Mouse (Mus musculus): Measurements from ENCODE around the gene Ghr. TPM values are rescaled to one million over a fixed set of nuclear protein-coding genes. Genes with fewer than 3 reads are reported as not detected.

Ghr gene
- total RNA-seq, 2 experiments from 2014 or later = 10.7 to 11.4 TPM

- TF ChIP-seq CTCF (conservative IDR thresholded peaks at IDR 0.05) = no peak
- DNase-seq (ENCODE audit: low spot score in 2 of 2) = no peak
- H3K27ac ChIP-seq = no peak overlapping the region
- H3K4me3 ChIP-seq = no peak overlapping the region
Observed at GRCm38 (mm10) chr15:3429417-3429816, 153.9 kb downstream of the Ghr start.

- TF ChIP-seq CTCF (conservative IDR thresholded peaks at IDR 0.05) = no peak
- no peak for DNase-seq (ENCODE audit: low spot score in 2 of 2)
- H3K4me3 ChIP-seq = no peak overlapping the region
- no peak overlapping the region for H3K27ac ChIP-seq
Observed at GRCm38 (mm10) chr15:3429001-3429400, 154.3 kb downstream of the Ghr start.

GRCm38 (mm10) chr15:3426401-3426800 is 156.9 kb downstream of the Ghr start:
- TF ChIP-seq CTCF (conservative IDR thresholded peaks at IDR 0.05) = no peak
- no peak overlapping the region for H3K4me3 ChIP-seq
- no peak overlapping the region for H3K27ac ChIP-seq
- no peak for DNase-seq (ENCODE audit: low spot score in 2 of 2)

GRCm38 (mm10) chr15:3423177-3423576 is 160.1 kb downstream of the Ghr start:
- TF ChIP-seq CTCF (conservative IDR thresholded peaks at IDR 0.05) = no peak
- no peak overlapping the region for H3K4me3 ChIP-seq
- DNase-seq (ENCODE audit: low spot score in 2 of 2) = no peak

GRCm38 (mm10) chr15:3417699-3418098 is 165.6 kb downstream of the Ghr start:
- Histone ChIP-seq H3K4me3 (no peak overlapping the region), H3K27ac (no peak overlapping the region)
- TF ChIP-seq CTCF (conservative IDR thresholded peaks at IDR 0.05) = no peak
- no peak for DNase-seq (ENCODE audit: low spot score in 2 of 2)

More at GRCm38 (mm10) chr15:3423177-3423576, 160.1 kb downstream of the Ghr start:
- no peak overlapping the region for H3K27ac ChIP-seq

GRCm38 (mm10) chr15:3413103-3413502 is 170.2 kb downstream of the Ghr start:
- Histone ChIP-seq H3K27ac (no peak overlapping the region), H3K4me3 (no peak overlapping the region)
- DNase-seq (ENCODE audit: low spot score in 2 of 2) = no peak
- no peak for TF ChIP-seq CTCF (conservative IDR thresholded peaks at IDR 0.05)

- H3K27ac ChIP-seq = no peak overlapping the region
Observed at GRCm38 (mm10) chr15:3408478-3408877, 174.8 kb downstream of the Ghr start.

GRCm38 (mm10) chr15:3399196-3399595 is 184.1 kb downstream of the Ghr start:
- TF ChIP-seq CTCF (conservative IDR thresholded peaks at IDR 0.05) = no peak
- DNase-seq (ENCODE audit: low spot score in 2 of 2) = no peak
- no peak overlapping the region for H3K4me3 ChIP-seq
- H3K27ac ChIP-seq = no peak overlapping the region

More at GRCm38 (mm10) chr15:3408478-3408877, 174.8 kb downstream of the Ghr start:
- H3K4me3 ChIP-seq = no peak overlapping the region
- no peak for DNase-seq (ENCODE audit: low spot score in 2 of 2)
- no peak for TF ChIP-seq CTCF (conservative IDR thresholded peaks at IDR 0.05)

- Histone ChIP-seq H3K4me3 (no peak overlapping the region), H3K27ac (no peak overlapping the region)
- TF ChIP-seq CTCF (conservative IDR thresholded peaks at IDR 0.05) = no peak
- no peak for DNase-seq (ENCODE audit: low spot score in 2 of 2)
Observed at GRCm38 (mm10) chr15:3397369-3398100, 185.8 kb downstream of the Ghr start.

GRCm38 (mm10) chr15:3396149-3396548 is 187.1 kb downstream of the Ghr start:
- H3K27ac ChIP-seq = no peak overlapping the region
- H3K4me3 ChIP-seq = no peak overlapping the region
- no peak for TF ChIP-seq CTCF (conservative IDR thresholded peaks at IDR 0.05)
- no peak for DNase-seq (ENCODE audit: low spot score in 2 of 2)

GRCm38 (mm10) chr15:3395700-3396099 is 187.6 kb downstream of the Ghr start:
- Histone ChIP-seq H3K4me3 (no peak overlapping the region), H3K27ac (no peak overlapping the region)
- no peak for TF ChIP-seq CTCF (conservative IDR thresholded peaks at IDR 0.05)
- no peak for DNase-seq (ENCODE audit: low spot score in 2 of 2)

- no peak for DNase-seq (ENCODE audit: low spot score in 2 of 2)
- Histone ChIP-seq H3K27ac (no peak overlapping the region), H3K4me3 (no peak overlapping the region)
- no peak for TF ChIP-seq CTCF (conservative IDR thresholded peaks at IDR 0.05)
Observed at GRCm38 (mm10) chr15:3390722-3391121, 192.6 kb downstream of the Ghr start.

GRCm38 (mm10) chr15:3389011-3389410 is 194.3 kb downstream of the Ghr start:
- H3K4me3 ChIP-seq = no peak overlapping the region
- DNase-seq (ENCODE audit: low spot score in 2 of 2) = no peak
- TF ChIP-seq CTCF (conservative IDR thresholded peaks at IDR 0.05) = no peak
- H3K27ac ChIP-seq = no peak overlapping the region

- Histone ChIP-seq H3K4me3 (no peak overlapping the region), H3K27ac (no peak overlapping the region)
- no peak for TF ChIP-seq CTCF (conservative IDR thresholded peaks at IDR 0.05)
- DNase-seq (ENCODE audit: low spot score in 2 of 2) = no peak
Observed at GRCm38 (mm10) chr15:3388485-3388884, 194.8 kb downstream of the Ghr start.

Measured in layer of hippocampus, adult 2 months (tissue).